Mouse (Mus musculus) heart, adult 11 months (tissue): ENCODE measurements around the gene Dph3.
"Not testable (repeated sequence)": the region's sequence is repeated elsewhere in the genome, so short reads cannot be mapped to it uniquely, and the experiment has no call there.

Experiments
- DNase-seq: peaks from one replicate; pipeline ENCODE4 v3.0.0; 2022

Gene Dph3

DNA sequence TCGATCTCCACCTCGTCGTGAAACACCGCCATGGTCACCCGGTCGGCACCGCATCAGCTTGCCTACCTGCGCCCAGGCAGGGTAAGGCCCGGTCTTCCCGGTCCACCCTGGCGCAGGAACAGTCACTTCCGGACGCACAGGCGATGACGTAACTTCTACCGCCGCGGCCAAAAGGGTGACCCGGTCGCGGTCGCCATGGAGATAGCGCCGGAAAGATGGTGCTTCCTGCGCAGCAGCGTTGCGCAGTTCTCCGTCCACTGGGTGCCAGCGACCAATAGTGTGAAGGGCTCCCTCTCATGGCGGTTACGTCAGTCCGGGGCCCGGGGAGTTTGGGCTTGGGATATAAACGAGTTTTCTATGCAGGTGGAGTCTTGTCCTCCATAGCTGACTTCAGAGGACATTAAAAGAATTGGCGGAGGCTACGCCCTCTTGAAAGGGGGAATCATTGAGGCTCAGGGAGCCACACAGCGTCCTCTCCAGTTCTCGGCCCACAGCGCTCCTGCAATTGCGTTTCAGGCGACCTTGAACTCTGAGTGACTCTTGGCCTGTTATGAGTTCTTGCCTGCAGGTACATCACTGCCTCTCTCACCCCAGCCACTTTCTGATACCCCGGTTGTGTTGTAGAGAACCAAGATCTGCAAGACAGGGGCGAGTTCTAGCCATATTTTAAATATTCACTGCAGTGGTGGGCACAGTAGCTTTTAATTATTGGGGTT lies at the start of gene Dph3:
TSS of gene Dph3 (minus strand) at position 244 of the 716 bp plus-strand sequence.
- DNase-seq = peak; percentile 100

DNA sequence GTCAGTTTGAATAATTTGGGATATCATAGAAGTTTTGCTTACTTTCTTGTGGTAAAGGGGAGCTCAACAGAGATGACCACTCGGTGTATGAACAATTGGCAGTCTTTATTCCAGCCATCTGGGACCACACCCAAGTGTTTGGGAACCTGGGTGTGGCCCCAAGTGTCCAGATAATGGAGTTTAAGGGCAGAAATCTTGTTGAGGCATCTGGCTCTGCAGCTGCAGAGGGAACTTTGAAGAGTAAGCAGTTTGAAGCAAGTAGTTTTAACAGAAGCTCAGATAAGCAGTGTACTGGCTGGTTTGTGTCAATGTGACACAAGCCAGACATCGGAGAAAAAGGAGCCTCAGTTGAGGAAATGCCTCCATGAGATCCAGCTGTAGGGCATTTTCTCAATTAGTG lies 48.8 kb upstream of the Dph3 start:
- peak; percentile 94 for DNase-seq

DNA sequence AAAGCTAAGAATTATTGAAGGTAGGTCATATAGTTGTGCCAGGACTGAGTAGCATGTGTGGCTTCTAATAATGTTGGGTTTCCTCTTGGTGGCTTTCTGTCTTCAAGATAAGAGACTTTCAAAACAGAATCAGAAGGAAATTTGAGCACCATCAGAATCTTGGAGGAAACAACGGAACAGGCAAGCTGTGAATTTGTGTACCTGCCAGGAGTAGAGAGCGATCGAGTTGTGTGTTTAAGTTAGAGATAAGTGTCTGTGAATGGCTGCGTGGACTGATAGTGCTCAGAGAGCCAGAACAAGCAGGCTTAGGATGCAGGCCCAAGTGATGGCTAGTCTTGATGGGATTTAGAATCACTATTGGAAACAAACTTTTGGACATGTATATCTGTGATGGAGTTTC lies 46.3 kb upstream of the Dph3 start:
- no peak for DNase-seq

DNA sequence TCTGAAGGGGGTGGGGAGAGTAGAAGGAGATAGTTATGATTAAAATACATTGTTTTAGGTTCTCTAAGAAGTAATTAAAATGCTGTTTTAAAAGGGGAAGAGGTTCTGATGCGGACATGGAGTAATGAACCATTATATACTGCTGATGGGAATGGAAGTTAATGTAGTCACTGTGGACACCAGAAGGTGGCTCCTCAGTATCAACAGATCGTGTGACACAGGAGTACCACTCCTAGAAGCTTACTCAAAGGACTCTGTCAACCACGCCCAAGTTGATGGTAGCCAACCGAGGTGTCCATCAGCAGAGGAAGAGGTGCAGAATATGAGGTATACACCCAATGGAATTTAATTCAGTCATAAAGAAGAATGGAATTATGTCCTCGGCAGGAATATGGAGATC lies 42.9 kb upstream of the Dph3 start:
- no peak for DNase-seq

DNA sequence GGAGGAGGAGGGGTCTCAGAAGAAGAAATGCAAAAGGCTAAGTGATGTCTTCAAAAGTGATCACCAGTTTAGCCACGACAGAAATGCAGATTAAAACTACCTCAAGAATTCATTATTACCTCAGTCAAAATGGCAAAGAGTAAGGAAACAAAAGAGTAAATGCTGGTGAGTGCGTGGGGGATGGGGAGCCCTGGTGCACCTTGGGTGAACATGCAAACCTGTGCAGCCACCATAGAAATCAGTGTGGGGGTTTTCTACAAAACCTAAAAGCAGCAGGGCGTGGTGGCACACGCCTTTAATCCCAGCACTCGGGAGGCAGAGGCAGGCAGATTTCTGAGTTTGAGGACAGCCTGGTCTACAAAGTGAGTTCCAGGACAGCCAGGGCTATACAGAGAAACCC lies 39.7 kb upstream of the Dph3 start:
- peak; percentile 43 for DNase-seq

DNA sequence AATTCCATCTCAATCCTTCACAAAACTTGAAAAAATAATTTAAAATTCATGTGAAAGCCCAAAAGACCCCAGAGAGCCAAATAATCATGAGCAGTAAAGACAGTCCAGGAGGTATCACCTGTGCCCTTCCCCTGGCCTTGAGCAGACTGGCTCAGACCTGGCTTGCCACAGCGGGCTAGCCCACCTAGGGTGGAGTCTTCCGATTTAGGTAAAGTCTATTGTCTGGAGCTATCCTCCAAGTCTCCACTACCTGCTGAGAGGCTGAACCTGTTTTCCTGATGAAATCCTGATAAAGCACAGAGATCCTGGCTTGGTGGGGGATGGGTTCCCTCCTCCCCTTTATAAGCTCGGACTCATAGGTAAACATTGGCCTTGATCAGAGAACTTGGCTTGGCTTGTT lies 38.7 kb upstream of the Dph3 start:
- peak; percentile 74 for DNase-seq

DNA sequence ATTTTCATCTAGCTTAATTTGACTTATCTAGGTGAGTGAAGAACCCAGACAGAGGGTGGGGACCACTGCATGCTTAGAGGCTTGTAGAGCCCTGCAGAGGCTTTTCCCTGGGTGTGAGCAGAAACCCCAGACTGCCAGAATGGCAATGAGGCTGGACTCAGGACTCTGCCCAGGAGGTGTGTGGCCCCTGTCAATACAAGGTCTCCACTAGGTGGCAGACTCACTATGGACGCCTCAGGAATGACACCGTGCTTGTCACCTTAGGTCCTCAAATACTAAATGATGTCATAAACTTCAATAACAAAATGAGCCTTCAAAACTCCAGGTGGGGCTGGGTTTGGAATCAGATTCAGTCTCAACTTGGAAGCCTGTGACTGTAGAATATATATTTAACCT lies 36.4 kb upstream of the Dph3 start:
- DNase-seq = peak; percentile 89

DNA sequence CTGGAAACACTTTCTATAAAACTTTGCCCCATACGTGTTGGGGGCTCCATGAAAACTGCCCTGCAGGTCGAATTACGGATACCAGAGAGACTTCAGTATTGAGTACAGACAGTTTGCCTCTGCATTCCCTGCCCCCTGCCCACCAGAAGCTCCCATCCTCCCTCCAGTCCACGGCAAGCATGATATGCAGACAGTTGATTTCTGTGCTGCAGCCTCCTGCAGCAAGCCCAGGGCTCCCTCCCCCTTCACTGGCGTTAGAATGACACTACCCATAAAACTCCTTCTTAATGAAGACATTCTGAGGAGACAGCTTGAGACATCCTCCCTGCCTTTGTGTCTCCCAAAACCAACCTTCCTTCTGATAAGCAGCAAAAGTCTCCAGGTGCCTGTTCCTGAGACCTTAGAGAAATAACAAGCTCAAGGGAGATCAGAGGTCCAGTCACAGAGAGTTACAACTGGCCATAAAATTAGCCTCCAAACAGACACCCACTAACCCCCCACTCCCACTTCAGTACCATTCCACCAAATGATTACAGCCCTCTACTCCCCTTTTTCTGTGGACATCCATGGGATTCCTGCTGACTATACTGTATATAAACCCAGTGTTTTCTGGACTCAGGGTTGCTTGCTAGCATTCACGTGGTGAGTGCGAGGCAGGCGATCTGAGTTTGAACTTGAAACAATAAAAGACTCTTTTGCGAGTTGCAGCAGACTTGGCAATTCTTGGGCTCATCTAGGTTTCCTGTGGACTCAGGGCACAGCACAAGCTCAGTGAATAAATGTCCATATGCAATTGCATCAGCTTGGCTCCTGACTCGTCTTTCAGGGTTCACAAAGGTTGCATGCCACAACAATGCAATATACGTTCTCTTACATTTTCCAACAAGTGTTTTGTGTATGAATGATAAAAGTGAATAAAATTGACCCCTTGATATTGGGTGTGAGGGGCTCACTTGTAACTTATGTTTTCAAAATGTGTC lies 35.7 kb upstream of the Dph3 start:
- DNase-seq = peak; percentile 72

DNA sequence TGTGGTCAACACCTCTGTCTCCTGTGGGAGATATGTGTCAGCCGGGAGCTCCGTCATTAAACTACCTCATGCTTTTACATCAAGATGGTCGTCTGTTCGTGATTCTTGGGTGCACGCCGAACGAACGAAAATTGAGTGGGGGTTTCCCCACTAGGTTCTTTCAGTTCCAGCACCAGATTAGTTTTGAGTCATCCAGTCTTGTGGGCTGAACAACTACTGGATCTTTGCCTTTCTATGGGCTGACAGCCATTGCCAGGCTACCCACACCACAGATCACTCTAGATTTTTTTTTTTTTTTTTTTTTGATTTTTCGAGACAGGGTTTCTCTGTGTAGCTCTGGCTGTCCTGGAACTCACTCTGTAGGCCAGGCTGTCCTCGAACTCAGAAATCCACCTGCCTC lies 26.6 kb upstream of the Dph3 start:
- not testable (repeated sequence) for DNase-seq

DNA sequence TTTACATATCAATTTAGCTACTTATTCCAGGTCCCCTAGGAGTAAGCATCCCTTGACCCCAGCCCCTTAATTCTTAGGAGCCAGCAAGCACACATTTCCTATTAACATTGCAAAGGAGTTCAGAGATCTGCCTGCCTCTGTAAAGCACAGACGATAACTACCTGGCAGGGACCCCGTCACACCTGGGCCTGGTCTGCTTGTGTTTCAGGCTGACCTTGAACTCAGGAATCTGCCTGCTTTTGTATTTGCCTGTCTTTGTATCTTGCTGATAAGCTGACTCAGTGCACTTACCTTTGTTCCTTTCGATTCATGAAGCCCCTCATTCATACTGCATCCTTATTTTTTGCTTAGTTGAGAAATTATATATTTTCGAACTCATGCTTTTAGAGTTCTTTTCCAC lies 21.4 kb upstream of the Dph3 start:
- peak; percentile 53 for DNase-seq

DNA sequence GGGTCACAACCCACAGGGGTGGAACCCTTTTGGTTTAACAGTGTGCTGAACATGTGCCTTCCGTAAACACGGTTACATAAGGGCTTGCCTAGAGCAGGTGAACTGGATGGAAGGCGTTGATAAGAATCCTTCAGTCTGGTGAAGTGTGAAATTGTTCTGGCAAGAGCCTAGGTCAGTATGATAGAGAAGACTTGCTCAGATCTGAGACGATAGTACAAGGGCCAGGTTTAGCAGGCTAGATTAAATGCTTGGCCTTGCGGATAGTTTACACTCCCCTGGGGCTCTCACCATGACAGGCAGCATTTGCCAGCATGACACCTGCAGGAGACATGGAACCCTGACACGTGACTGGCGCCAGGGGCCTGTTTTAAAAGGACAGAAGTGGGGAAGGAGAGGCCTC lies 20.1 kb upstream of the Dph3 start:
- DNase-seq = peak; percentile 91

DNA sequence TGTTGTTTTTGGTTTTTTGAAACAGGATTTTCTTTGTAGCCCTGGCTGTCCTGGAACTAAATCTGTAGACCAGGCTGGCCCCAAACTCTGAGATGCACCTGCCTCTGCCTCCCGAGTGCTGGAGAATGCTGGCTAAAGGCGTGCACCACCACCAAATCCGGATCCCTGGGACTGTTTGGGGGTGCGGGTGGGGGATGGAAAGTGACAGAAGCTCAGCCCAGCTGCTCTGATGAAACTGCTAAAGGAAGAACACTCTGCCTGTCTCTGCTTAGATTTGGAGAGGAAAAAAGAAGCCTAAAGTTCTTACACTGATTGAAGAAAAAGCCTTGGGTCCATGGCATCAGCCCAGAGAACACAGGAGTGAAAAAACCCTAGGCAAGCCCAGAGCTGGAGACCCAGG lies 18.0 kb upstream of the Dph3 start:
- DNase-seq = peak; percentile 46

DNA sequence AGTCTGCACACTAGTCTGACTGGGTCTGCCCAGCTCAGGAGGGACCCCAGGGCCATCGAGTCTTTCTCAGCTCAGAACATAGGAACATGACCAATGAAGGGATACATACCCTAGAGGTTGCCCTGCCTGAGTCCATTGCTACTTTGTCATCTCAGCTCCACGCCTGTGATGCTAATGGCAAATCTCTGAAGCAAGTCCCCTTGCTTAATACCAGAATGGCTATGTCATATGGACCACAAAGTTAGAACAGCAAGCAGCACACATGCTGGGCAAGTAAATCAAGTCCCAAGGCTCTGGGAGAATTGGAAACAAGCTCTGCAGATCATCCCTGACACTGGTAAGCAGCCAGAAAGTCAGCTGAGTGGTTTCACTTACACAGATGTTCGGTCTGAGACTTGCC lies 13.4 kb upstream of the Dph3 start:
- DNase-seq = peak; percentile 93

DNA sequence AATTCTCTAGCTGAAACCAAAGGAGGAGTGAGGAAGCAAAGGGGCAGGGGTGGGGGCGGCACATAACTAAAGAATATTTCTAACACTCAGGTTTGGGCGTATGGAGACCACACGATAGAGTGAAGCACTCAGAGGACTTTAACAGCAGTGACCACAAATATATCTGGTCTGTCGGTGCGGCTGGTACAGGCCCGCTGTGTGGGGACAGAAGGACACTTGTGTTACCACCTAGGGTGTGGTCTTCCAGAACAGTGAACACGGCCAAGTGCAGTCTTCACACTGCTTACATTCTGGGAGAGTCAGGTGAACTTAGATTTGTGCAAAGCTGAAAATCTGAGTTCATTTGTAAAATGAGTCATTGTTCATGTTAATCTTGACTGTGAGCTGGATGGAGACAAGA lies 12.2 kb upstream of the Dph3 start:
- peak; percentile 74 for DNase-seq

DNA sequence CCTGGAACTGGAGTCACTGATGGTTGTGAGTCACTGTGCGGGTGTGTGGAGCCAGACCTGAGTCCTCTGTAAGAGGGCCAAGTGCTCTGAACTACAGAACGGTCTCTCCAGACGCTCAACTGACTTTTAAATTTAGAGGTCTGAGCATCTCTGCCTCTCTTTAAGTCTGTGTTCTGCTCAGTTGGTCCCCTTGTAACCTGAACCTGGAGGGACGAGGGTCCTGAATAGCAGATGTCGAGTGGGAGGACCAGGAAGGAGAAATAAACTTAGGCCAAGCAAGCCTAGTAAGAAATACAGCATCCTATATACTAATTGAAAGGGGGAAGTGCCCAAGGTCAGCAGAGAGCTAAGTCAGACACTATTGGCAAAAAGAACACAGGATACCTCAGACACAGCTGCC lies 11.2 kb upstream of the Dph3 start:
- DNase-seq = no peak

DNA sequence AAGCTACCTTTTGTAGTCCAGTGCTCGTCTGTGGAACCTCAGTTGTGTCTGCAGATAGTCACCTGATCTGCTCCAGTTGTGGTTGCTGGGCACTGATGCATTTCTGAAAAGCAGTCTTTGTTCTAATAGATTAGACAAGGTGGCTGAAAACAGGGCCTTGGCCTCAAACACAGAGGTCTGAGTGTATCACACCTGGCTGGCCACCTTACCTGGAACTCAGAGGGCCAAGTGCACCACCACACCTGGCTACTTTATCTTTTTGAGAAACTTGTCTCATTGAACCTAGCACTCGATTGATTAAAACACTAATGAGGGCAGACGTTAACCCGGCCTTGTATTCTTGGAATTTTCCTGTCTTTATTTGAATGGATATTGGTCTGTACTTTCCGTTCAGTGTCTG lies 10.1 kb upstream of the Dph3 start:
- DNase-seq = peak; percentile 51

DNA sequence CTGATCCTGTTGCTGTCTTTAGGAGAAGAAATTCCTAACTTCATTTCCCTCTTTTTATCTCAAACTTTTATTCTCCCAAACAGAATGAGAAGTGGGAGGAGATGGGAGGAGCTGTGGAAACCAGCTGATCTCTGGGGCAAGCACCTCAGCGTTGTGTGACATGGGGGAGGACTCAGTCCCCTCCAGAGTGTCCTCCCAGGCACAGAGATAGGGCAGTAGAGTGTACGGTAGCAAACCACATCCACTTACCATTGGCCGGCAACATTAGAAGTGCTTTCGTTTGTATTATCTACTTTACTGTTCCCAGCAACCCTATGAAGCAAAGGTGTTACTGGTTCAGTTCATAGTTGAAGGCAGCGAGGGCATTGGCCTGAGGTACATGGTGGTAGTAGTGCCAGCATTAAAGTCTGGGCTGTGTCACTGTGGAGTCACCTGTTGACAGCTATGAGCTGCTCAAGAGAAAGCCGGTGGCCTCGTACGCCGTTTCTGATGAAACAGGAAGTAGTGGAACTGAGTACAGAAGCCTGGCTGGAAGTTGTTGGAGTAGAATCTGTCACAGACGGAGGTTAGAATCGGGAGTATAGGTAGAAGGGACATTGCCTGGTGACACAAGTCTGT lies 8.1 kb upstream of the Dph3 start:
- DNase-seq = peak; percentile 94

DNA sequence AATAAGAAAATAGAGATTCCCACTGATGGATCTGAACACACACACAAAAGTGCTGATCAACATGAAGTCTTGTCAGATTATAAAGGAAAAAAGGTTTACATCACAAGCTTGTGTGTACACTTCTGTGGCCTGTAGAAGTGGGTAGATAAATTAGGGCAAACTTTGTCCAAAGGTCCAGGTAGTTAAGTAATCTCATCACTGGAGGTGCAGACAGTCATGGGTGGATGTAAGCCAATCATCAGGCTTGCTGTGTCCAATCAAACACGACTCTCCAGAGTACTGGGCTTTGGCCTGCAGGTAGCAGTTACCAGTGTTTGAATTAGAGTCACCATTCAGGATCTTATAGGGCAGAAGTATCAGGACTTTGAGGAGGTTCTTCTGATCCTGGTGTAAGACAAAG lies 7.5 kb upstream of the Dph3 start:
- no peak for DNase-seq

DNA sequence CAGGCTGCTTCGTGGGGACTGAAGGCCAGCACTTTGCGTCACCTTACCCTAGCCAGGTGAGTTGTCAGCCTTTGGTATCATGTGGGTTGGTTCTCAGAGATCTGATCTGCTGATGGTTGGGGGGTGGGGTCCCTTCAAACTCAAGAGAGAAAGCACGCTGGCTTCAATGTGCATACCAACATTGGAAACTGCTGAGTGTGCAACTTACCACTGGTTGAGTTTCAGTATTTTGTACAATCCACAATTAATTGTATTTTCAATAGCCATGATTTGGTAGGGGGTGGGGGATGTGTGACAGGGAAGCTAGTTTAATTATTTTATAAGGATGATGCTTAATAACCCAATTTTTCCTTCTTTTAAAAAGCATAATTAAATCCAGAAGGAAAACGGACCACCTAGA lies 6.2 kb upstream of the Dph3 start:
- no peak for DNase-seq

DNA sequence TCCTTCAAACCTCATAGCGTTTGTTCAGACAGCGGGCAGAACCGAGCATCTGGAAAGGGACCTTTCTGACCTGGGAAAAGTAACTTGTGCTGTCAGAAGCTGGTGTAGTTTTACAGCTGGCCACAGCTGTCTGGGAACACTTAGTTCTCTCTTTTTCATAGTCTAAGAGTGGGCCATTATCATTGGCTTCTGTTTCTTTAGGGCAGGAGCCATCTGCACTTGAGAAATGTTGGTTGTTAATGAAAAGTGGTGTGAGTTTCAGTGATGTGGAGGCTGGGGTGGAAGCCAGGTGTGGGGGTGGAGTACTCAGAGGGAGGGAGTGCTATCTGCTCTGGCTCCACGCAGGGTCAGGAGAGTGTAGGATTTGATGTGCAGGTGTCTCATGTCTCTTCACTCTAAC lies 5.6 kb upstream of the Dph3 start:
- peak; percentile 96 for DNase-seq

DNA sequence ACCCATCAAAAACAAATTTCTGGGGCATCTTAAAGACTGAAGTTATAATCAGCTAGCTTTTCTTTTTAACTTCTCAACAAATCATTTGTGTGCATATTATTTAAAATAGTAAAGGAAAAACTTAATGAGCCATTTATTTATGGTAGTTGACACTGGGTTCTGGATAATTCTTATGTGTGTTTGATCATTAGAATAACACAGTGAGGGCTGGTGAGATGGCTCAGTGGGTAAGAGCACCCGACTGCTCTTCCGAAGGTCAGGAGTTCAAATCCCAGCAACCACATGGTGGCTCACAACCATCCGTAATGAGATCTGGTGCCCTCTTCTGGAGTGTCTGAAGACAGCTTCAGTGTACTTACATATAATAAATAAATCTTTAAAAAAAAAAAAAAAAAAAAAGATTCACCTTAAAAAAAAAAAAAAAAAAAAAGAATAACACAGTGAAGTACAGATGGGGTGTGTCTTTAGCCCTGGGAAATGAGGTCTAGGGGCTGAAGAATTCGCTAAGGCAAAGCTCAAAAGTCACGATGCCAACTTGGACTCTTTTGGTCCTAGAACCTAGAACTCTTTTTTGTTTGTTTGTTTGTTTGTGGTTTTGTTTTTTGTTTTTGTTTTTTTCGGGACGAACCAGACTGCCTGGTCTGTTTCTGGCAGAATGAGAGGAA lies 2.2 kb upstream of the Dph3 start:
- not testable (repeated sequence) for DNase-seq

DNA sequence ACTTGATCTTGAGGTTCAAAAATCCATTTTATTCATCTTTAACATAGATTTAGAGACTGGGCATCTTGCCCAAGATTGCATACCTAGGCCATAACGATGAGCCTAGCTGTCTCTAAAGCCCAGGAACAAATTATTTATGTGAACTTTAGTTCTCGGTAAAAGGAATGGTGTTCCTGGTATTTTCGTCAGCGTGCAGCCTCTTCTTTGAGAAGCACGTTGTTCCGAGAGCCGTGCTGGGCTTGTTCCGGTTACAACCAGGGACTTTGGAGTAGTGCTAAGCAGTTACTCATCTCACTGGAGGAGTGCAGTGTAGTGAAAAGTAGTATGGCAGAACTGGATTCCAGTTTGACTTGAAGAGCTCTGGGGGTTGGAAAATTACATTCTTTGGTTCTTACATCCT lies 697 bp upstream of the Dph3 start:
- peak; percentile 75 for DNase-seq
